Mouse (Mus musculus) spleen, adult 2 months (tissue): Measurements from ENCODE around the gene Dmrtc1a. TPM values are rescaled to one million over a fixed set of nuclear protein-coding genes. Genes with fewer than 3 reads are reported as not detected.
"Not testable (repeated sequence)": the region's sequence is repeated elsewhere in the genome, so short reads cannot be mapped to it uniquely, and the experiment has no call there.

Experiments used
- DNase-seq, 2 experiments: peaks; one replicate each; pipeline versions ENCODE4 v3.0.0 to v3.0.0-alpha.2; 2012 to 2021; ENCODE audit warnings: low spot score in 2 of 2, low read depth in 1 of 2
- H3K27ac ChIP-seq: fragments of 200-500 bp; 2 replicates; pipeline ENCODE4 v1.5.1; 2012; ENCODE audit warnings: low read length, inconsistent platforms; ENCODE audit not compliant: insufficient read depth
- H3K27me3 ChIP-seq: fragments of 200-500 bp; 2 replicates; pipeline ENCODE4 v1.6.1; 2012; ENCODE audit warnings: mild to moderate bottlenecking, moderate library complexity, low read length, inconsistent platforms; ENCODE audit not compliant: control insufficient read depth, insufficient read depth
- H3K36me3 ChIP-seq: fragments of 200-500 bp; 2 replicates; pipeline ENCODE4 v1.6.1; 2012; ENCODE audit warnings: mild to moderate bottlenecking, low read length, inconsistent platforms; ENCODE audit not compliant: control insufficient read depth, insufficient read depth
- H3K4me1 ChIP-seq: fragments of 200-500 bp; 2 replicates; pipeline ENCODE4 v1.6.1; 2011; ENCODE audit warnings: inconsistent platforms; ENCODE audit not compliant: control insufficient read depth, insufficient read depth, insufficient read length
- H3K4me3 ChIP-seq: fragments of 200-500 bp; 2 replicates; pipeline ENCODE4 v1.5.1; 2011; ENCODE audit warnings: mild to moderate bottlenecking, inconsistent platforms; ENCODE audit not compliant: insufficient read depth, insufficient read length; ENCODE audit errors: extremely low read depth
- CTCF ChIP-seq: fragments of 200-500 bp; IDR thresholded peaks from 2 replicates; pipeline ENCODE4 v1.5.1; 2011; ENCODE audit warnings: mild to moderate bottlenecking, inconsistent platforms; ENCODE audit not compliant: insufficient read depth, insufficient read length, insufficient replicate concordance; ENCODE audit errors: extremely low read depth
- POLR2A ChIP-seq: fragments of 200-500 bp; IDR thresholded peaks from 2 replicates; pipeline ENCODE4 v1.6.1; 2011; ENCODE audit warnings: low read depth, low read length, inconsistent platforms
- WGBS: fragments of 180-500 bp; shearing (Covaris S2); methylation state at CpG from one replicate; pipeline ENCODE4 v1.1.7; 2018; 5-methylcytosine and 5-hydroxymethylcytosine counted together
- polyA plus RNA-seq: library from polyadenylated mRNA; depleted of rRNA; stranded (reverse); fragments of >200 nt; gene quantifications from 2 replicates; pipeline ENCODE4 v1.2.3, GENCODE M21; 2012; rRNA removed

The Dmrtc1a gene
- polyA plus RNA-seq, 1 experiment = 0.07 TPM

DNA sequence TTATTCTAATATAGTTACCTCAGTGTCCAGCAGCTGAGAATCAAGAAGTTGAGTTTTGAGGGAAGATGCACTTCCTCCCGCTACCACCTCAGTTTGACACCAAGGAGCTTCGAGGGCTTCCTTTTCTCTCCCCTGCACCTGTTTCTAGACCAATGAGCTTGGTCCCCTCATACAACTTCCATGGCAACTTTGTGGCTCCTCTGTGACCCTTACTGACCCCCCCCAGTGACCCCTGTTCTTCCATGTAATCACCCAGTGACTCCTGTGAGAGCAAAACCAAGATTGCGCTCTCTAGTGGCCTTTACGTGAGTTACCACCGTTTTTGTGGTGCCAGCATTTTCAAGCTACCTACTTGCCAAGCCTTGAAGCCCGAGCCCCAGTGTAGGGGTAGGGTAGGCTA is 40.6 kb downstream of the Dmrtc1a start, which contains the start of gene 1700031F05Rik:
TSS of gene 1700031F05Rik (minus strand) at position 101 of the 400 bp plus-strand sequence.
- H3K4me1 ChIP-seq = no peaks in the 10 kb centered on the region
- 87% methylated on average over 6 of the region's 6 CpGs for WGBS
- no peaks in the 10 kb centered on the region for H3K36me3 ChIP-seq
- no peak for TF ChIP-seq POLR2A
- TF ChIP-seq CTCF = no peak
- no peak within 1 kb of the TSS for H3K27ac ChIP-seq
- no peak for DNase-seq
- H3K27me3 ChIP-seq = no peaks in the 10 kb centered on the region
- H3K4me3 ChIP-seq = no peak within 1 kb of the TSS

DNA sequence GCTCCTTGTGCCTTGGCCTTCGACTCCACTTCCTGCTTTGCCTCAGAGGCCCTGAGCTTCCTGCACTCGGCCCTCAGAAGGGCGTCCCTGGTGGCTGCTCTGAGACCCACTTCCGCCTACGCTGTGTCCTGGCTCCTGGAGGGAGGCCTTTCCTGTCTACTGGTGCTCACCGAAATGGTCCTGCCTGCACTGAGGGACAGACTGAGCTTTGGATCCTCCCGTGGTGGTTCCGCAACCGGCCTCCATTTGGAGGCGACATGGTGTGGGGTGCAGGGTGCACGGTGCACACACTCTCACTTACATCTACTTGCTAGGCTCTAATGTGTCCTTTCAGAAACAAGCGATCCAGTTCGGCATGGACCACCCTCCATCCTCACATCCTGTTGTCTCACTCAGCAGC is 54.0 kb downstream of the Dmrtc1a start, which contains the start of gene Dmrtc1c2:
TSS of gene Dmrtc1c2 (minus strand) at position 101 of the 400 bp plus-strand sequence.
- H3K4me3 ChIP-seq, H3K4me1 ChIP-seq, H3K27me3 ChIP-seq, H3K36me3 ChIP-seq, H3K27ac ChIP-seq, DNase-seq: not testable (repeated sequence)
- 87% methylated on average over 5 of the region's 13 CpGs for WGBS

Other genes with a start within 250 kb of the Dmrtc1a start
- not detected in 2 replicates for gene Gm3880, start 221.7 kb downstream of the Dmrtc1a start, polyA plus RNA-seq
- gene Gm9112, start 201.1 kb downstream of the Dmrtc1a start, polyA plus RNA-seq = not detected in 2 replicates
- gene Dmrtc1b, start 200.8 kb downstream of the Dmrtc1a start, polyA plus RNA-seq = not detected in 2 replicates
- not detected in 2 replicates for gene Dmrtc1c1, start 105.7 kb downstream of the Dmrtc1a start, polyA plus RNA-seq
- gene Dmrtc1c2, start 54.1 kb downstream of the Dmrtc1a start, polyA plus RNA-seq = not detected in 2 replicates
- gene 1700031F05Rik, start 40.7 kb downstream of the Dmrtc1a start, polyA plus RNA-seq = not detected in 2 replicates
- not detected in 2 replicates for gene 1700011M02Rik, start 218 bp upstream of the Dmrtc1a start, polyA plus RNA-seq
- gene 1700018G05Rik, start 19.7 kb upstream of the Dmrtc1a start, polyA plus RNA-seq = not detected in 2 replicates